Mouse (Mus musculus) ovary, postnatal 36 days (tissue): ENCODE measurements around the gene Rdh1.
A peak's percentile ranks its signal among the peaks of the same experiment; 100 is the strongest.
"Not testable (repeated sequence)": the region's sequence is repeated elsewhere in the genome, so short reads cannot be mapped to it uniquely, and the experiment has no call there.

Source experiments
- DNase-seq: peaks from one replicate; pipeline ENCODE4 v3.0.0; 2022; ENCODE audit warnings: low spot score, mixed read lengths

Rdh1 gene

DNA sequence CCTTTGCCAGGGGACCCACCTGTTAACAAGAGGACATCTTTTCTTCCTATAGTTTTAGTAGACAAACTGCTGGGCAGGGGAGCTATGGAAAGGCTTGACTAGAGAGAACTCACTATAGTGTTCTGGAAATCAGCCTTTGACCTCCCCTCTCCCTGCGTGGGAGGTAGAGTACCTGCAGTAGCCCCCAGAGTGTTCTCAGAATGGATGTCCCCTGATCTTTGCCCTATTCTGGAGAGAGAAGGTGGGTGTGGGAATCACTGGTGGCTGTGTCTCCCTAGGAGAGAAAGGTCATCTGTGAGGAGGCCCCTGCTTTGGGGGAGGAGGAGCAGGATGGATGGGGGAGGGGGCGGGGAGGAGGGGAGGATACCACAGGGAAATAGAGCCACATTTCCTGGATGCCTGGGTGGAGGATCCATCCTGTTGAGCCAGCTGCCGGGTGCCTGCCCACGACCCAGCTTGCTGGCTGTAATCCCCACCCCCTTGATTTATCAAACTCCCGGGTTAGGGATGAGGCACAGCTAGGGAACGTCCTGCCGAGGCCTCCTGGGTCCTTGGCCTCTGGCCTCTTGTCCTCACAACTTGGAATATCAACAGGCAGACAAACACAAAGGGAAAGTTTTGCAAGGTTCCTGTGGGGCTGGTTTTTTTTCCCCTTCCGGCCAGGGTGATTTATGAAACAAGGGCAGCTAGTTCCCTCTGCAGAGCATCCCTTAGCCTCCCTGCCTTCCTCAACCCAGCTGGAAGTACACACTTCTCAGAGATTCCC lies 10.5 kb upstream of the Rdh1 start:
- DNase-seq: peak; percentile 51

DNA sequence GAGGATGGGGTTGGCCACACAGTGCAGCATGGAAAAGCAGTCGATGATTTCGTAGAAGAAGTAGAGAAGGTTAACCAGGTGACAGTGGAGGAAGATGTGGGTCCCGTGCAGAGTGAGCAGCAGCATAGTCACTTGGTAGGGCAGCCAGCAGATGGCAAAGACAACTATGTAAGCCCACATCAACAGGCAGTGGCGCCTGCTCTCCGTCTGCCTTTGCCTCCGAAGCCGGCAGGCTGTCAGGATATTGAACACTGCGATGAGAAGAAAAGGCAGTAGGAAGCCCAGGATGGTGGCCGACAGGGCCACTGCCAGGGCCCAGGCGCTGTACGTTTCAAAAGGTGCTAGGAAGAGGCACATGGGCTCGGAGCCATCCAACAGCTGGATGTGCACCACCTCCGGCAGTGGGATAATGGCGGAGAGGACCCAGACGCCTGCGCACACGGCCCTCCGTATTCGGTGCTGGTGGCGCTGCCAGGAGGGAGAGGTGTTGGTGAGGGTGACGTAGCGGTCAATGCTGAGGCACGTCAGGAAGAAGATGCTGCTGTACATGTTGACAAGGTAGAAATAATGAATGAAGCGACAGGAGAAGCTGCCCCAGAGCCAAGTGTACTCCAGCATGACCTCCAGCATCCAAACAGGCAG lies 9.3 kb upstream of the Rdh1 start:
- no peak for DNase-seq

DNA sequence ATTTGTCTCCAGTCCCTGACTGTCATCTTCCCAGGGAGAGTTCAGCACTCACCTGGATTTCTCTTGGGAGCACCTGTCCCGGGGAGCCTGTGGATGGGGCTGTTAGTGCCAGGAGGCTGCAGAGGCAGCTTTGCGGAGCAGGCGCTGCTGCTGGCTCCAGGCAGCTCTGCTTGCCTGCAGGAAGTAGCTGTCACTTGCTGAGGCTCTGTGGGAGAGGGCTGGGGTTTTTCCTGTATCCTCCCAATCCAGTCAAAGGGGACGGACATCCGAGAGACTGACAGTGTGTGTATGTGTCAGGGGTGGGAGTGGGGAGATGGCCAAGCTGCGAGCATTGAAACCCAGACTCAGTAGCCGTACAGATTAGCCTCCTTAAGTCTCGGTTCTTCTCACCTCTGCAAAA lies 8.0 kb upstream of the Rdh1 start, which contains the start of gene Gpr182:
Gene Gpr182, minus strand, starts transcription at position 185 of the 400 bp plus-strand sequence.
- no peak for DNase-seq

DNA sequence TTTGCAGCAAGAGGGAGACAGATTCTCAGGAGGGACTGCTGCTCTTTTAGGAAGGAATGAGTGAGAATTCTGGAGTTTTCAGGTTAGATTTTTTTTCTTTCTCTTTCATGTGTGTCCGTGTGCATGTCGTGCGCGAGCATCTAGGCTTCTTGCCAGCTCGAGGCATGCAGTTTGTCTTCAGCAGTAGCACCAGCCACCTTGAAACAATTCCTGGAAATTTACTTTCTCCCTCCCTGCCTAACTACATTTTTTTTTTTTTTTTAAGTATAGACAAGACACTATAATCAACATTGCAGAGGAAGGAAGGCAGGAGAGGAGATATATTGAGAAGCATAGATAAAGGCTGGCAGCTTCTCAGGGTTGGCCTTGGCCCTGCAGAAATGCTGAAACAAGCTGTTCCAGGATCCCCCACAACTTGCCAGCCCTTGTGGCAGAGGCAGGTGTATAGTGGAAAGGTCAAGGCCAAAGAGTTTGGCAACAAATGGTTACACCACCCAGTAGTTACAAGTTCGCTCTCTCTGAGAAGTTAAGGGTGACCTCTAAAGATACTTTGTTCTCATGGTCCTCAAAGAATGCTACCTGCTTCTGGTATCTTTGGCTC lies 4.9 kb upstream of the Rdh1 start:
- no peak for DNase-seq

DNA sequence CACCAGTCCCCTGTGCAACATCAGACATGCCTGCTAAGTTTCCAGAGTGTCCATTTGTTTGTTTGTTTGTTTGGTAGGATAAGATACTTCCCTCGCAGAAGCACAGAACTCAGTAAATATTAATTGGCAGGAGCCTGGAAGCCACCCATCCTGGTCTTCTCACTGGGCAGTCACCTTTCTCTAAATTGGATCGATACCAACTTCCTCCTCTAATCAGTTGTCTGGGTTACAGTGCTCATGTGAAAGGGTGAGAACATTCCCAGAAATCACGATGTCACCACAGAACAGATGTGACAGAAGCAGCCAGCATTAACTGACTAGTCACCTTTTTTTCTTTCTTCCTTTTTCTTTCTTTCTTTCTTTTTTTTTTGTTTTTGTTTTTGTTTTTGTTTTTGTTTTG lies 4.3 kb upstream of the Rdh1 start:
- DNase-seq: no peak

- DNase-seq: no peak
These were observed 3.6 kb upstream of the Rdh1 start for GRCm38 (mm10) chr10:127755770-127756468.

GRCm38 (mm10) chr10:127762926-127763325 lies 3.4 kb downstream of the Rdh1 start:
- DNase-seq: not testable (repeated sequence)

GRCm38 (mm10) chr10:127763914-127764680 lies 4.6 kb downstream of the Rdh1 start:
- DNase-seq: no peak

DNA sequence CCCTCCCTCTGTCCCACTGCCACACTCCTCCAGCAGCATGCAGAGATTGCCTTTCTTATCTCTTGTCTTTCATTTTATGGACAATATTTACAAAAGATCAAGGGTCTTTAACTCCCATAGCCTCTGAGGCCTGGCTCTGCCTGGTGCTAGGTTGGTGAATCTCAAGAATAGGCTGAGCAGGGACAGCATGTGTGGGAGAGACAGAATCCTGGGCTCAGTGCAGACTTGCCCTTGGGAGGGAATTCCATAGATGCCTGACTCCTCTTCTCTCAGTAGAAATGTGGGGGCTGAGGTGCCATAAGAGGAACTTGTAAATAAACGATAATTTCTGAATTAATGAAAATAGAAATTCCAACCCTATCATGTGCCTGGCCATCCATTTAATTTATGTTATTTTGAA lies 7.0 kb downstream of the Rdh1 start:
- no peak for DNase-seq

DNA sequence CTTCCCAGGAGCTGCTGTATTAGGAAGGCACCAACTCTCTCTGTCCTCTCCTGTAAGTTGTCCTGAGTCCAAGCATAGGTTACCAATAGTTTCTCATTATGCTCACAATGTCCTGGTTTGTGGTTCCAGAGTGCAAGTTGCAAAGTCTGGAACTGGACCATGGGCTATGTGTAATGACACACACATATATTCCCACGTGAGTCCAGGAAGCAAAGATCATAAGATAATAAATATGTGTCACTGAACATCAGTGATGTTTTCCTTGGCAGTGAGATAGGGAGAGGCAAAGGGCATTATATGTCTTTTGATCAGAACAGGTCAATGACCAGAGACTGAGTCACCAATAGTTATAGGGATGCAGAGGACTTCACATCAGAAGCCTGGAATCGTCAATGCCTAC lies 16.5 kb downstream of the Rdh1 start, which contains the start of gene Rdh9:
Gene Rdh9, plus strand, starts transcription at position 376 of the 400 bp plus-strand sequence.
- no peak for DNase-seq

DNA sequence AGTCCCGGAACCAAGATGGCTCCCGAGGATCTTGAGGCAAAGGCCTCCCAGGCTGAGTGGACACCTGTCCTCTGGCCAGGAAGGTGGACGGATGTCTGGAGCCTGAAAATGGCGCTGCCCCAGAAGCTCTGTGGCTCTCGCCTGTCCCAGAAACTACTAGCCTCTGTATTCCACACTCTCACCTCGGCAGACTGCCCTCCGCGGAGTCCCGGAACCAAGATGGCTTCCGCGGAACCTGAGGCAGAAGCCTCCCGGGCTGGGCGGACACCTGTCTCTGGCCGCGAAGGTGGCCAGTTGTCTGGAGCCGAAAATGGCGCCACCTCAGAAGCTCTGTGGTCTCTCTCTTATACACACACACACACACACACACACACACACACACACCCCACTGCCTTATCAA lies 22.8 kb downstream of the Rdh1 start:
- DNase-seq: not testable (repeated sequence)

DNA sequence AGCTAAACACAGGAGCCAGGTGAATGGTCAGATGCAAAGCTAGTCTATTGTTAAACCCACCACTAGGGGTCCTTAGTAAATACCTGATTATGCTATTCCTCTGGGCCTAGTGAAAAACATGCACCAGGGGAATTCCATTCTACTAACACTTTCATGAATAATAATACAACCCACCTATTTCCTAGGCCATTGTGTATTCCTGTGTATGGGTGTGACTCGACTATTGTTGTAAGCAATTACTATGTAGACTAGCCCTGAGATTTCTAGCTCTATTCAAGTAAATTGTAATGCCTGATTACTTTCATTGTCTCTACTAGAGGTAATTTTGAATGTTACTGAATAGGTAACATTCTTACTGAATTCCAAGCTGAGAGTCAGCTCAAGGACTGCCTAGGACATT lies 25.9 kb downstream of the Rdh1 start:
- not testable (repeated sequence) for DNase-seq

DNA sequence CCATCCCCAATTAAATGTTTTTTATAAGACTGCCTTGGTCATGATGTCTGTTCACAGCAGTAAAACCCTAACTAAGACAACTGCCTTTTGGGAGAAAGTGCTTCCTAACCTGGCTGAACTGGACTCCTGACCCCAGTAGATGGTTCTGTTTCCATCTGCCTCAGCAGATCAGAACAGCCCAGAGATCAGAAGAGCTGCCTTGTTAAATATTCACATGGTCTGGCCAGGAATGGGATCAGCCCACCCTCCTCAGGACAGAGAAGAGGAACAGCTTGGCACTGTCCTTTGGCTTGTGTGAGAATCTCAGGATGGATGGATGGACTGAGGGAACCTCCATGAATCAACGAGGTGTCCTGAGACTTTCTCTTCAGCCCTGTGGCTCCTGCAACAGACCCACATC lies 39.8 kb downstream of the Rdh1 start:
- DNase-seq: no peak

DNA sequence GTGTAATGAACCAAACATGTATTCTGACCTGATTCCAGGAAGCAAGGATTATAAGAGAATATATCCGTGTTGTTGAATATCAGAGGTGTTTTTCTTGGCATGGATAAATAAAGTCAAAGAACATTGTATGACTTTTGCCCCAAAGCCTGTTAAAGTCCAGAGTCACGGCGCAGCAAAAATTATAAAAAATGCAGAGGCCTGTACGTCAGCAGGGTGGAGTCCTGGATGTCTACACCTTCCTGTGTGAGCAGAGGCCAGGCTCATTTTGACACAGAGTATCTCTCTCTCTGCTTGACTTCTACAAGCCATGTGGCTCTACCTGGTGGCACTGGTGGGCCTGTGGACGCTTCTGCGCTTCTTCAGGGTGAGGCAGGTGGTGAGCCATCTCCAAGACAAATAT lies 41.4 kb downstream of the Rdh1 start, which contains the start of gene Rdh16:
Gene Rdh16, plus strand, starts transcription at position 262 of the 400 bp plus-strand sequence.
- no peak for DNase-seq

DNA sequence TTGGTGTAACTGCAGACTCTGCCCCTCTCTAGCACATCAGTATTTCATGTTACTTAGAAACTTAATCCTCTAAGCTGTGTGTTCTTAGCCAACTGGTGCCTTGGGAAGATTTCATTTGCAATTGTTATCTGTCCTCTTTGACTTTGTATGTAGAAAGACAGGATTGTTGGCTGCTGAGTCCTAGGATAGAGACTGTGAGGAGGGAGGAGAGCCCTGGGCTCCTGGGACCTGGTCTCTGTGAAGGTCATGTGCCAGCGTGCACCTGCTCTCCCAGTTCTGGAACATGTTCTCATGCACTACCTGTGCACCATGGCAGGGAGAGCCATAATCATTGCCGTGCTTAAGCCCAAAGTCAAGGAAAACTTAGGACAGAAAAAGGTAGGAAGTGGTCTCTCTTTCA lies 42.1 kb downstream of the Rdh1 start:
- DNase-seq: no peak

- DNase-seq: no peak
These were observed 42.7 kb downstream of the Rdh1 start for GRCm38 (mm10) chr10:127802236-127802635.

DNA sequence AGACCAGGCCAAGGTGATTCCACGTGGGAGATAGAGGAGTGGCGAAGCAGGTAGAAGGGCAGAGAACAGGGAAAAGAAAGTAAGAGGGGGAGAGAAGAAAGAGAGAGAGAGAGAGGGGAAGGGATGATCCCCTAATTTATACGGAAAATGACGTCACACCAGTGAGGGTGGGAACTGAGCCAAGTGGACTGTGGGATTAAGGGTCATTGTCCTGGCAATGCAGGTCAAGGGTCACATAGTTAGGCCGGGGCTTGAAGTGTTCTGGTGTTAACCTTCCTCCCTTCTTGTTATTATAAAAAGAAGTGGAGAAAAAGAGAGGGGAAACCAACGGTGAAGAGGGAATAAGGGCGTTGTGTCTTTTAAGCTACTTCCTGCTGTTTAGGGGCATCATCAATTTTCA lies 44.9 kb downstream of the Rdh1 start:
- DNase-seq: no peak

GRCm38 (mm10) chr10:127815888-127816287 lies 56.4 kb downstream of the Rdh1 start:
- DNase-seq: no peak

- DNase-seq: not testable (repeated sequence)
These were observed 57.9 kb downstream of the Rdh1 start for GRCm38 (mm10) chr10:127817268-127817910.
